Mouse (Mus musculus) retina, adult 2 months (tissue): Measurements from ENCODE around the gene Smg6.

Experiments
- DNase-seq: peaks from one replicate; pipeline ENCODE4 v3.0.0-alpha.2; 2012; ENCODE audit warnings: low read depth, low spot score

Gene Smg6

GRCm38 (mm10) chr11:75190905-75191441 is 265.4 kb downstream of the Smg6 start, which contains the start of gene Dph1:
Dph1 (minus strand) TSS chr11:75191241.
- no peak for DNase-seq

DNA sequence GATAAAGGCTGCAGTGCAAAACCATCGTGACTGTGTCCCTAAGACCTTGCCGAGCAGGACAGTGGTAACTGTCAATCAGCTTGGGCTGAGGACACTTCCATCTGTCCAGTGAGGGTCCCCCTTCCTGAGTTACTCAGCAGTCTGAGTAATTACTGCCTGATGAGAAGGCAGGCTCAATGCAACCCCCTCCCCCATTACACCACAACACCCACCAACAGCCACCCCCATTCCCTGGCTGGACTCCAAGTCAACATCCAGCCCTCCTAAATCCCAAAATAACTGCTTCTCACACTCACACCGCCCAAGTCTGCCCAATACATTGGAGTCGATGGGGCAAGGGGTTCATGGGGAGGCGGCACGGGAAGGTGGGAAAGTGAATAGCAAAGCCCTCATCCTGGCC is 266.2 kb downstream of the Smg6 start:
- DNase-seq, result no peak

GRCm38 (mm10) chr11:75192336-75193214 is 267.0 kb downstream of the Smg6 start:
- no peak for DNase-seq

- DNase-seq, result no peak
Observed at GRCm38 (mm10) chr11:75193256-75194071, 267.8 kb downstream of the Smg6 start, which contains the start of gene Rtn4rl1. Rtn4rl1 (plus strand) TSS chr11:75193783.

DNA sequence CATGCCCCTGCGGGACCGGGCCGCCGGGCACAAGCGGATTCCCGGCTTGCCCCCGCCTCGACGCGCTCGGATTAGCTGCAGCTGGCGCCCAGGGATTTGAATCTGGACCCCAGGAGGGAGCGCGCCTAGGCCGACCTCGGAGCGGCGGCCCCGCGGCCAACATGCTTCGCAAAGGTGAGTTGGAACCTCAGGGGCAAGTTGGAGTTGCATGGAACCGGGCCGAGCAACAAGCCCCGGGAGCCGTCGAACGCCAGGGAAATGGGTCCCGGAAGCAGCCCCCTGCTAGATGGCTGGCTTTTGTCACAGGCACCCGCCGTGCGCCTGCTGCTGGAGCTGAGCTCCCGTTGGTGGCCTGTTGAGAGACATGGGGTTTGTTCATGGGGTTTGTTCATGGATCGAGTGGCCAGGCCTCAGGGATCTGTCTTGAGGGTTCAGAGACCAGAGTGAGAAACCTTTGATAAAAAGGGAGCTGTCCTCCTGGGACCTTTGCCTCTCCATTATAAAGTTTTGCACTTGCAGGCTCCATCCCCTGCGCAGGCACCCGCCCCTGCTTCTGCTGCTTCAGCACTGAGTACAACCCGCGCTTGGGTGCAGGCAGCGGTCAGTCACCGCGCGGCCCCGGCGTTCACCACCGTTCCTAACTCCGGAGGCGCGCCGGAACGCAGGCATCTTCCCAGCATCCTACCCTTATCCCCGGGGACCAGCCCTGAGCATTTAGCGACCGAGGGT is 268.7 kb downstream of the Smg6 start:
- no peak for DNase-seq

DNA sequence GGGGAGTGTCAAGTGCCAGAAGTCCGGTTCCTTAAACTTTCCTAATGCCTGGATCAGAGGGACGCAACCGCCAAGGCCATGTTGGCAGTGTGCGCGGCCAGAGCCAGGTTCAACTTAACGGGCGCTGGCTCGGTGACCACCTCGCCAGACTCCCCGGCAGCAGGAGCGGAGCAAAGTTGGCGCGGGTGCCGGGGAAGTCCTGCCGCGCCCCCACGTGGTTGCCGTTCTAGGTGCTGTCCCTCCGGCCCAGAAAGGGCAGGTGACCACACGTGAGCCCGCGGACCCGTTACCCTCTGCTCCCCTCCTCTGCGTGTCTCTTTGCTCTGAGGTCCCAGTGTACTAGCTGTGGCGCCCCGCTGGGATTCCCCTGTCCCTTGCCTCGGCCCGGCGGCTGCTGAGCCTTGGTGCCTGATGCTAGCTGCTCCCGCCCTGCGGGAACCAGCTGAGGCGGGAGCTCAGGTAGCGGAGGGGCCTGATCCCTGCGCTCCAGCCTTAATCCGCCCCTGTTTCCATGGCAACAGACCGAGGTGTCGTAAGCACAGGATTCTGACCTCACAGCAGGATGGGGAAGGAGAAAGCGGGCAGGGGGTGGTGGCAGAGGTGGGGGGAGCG is 269.3 kb downstream of the Smg6 start:
- peak; percentile 67 for DNase-seq

GRCm38 (mm10) chr11:75196131-75196530 is 270.5 kb downstream of the Smg6 start:
- no peak for DNase-seq

- DNase-seq, result no peak
Observed at GRCm38 (mm10) chr11:75197956-75198355, 272.3 kb downstream of the Smg6 start.

DNA sequence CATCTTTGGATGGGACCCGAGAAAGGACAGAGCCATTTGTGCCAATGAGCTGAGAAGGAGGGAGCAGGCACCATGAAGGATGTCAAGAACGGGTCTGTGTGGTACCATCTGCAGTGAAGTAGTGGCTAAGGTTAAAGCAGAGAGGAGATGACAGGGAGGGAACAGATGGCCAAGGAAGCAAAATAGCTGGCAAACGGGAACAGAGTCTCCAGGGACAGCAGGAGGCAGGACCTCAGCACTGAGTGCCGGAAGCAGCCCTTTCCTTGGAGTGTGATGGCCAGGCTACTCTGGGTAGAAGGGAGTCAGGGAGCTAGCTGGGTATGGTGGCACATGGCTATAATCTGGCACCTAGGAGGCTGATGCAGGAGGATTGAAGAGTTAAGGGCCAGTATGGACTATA is 273.2 kb downstream of the Smg6 start:
- DNase-seq, result no peak

DNA sequence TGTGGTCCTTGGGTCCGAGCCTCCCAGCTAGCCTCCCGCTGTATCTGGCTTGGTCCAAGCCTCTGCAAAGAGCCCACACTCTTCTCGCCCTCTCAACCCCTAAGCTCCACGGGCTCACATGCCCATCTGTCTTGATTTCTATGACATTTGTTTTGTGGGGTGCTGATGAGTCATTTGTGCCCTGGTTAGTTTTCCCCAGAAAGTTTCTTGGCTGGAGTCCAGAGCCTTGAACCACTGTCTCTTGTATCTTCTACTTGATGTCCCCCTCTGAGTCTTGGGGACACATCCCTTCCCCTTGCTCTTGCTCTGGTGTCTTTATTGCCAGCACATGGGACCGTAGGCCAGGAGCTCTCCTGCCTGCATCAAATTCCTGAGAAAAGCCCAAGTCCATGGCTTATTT is 274.3 kb downstream of the Smg6 start:
- DNase-seq, result no peak

- no peak for DNase-seq
Observed at GRCm38 (mm10) chr11:75200935-75201334, 275.3 kb downstream of the Smg6 start.

GRCm38 (mm10) chr11:75201721-75202120 is 276.1 kb downstream of the Smg6 start:
- no peak for DNase-seq

- DNase-seq, result no peak
Observed at GRCm38 (mm10) chr11:75203926-75204325, 278.3 kb downstream of the Smg6 start.

DNA sequence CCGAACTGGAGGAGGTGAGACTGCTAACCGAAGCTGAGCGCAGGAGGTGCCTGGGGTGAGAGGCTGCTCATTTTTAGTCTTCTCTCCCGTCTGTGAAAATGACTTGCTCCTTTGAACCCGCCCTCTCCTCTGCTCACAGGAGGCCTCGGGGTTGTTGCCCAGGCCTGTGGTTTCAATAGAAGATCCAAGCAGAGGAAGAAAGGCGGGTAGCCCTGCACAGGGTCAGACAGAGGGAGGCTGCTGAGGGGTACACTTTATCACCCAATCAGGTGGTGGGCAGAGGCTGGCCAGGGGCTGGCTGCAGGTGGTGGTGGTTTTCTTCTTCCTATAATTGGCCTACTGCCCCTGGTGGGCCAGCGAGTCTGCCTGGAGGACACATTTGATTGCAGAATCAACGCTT is 278.8 kb downstream of the Smg6 start:
- DNase-seq, result no peak

- no peak for DNase-seq
Observed at GRCm38 (mm10) chr11:75206347-75206746, 280.7 kb downstream of the Smg6 start.

DNA sequence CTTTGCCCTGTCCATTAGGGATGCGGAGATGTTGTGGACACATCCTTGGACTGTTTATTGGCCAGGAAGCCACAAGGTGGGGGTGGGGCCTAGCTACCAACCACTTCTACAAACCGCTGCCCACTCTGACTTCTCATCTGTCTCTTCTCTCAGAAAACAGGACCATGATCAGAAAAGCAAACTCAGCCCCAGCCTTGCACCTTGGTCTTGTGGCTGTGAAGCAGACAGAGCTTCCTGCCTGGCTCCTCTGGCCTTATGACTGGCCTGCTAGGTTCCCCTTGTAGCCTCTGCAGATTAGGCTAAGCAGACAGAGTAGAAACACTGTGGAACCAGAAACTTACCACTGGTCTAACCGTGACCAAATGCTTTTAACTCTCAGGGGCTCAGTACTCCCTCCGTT is 283.7 kb downstream of the Smg6 start:
- DNase-seq, result no peak

DNA sequence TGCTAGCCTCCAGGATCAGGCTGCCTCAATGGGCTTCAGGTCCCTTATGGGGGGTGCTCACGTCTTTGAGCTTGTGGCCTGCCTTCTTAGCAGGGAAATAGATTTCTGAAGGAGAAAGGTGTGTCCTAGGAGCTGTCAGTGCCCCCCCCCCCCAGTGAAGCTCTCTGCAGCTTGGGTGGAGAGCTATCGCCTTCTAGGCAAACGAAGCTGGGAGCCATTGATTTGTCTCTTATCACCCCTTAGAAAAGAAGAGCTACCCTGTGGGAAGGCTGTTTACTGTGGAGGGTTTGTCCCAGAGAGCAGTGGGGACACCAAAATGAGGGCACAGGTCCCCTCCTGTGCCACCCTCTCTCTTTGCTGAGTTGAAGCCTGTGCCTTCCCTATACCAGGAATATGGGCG is 284.5 kb downstream of the Smg6 start:
- DNase-seq, result no peak

- DNase-seq, result no peak
Observed at GRCm38 (mm10) chr11:75210755-75211154, 285.1 kb downstream of the Smg6 start.

- no peak for DNase-seq
Observed at GRCm38 (mm10) chr11:75212031-75212667, 286.5 kb downstream of the Smg6 start.

- no peak for DNase-seq
Observed at GRCm38 (mm10) chr11:75212876-75213275, 287.3 kb downstream of the Smg6 start.
